Mouse (Mus musculus): ENCODE results near the gene Ift88.

- TF ChIP-seq EP300 (IDR thresholded peaks at IDR 0.05) (no peak), CTCF (IDR thresholded peaks at IDR 0.05) (no peak)
Observed at GRCm38 (mm10) chr14:57529786-57530515, 106.1 kb downstream of the Ift88 start.

Measured in lung, postnatal 0 days (tissue).